Mouse (Mus musculus): ENCODE data around the gene Zc3h7a.

DNA sequence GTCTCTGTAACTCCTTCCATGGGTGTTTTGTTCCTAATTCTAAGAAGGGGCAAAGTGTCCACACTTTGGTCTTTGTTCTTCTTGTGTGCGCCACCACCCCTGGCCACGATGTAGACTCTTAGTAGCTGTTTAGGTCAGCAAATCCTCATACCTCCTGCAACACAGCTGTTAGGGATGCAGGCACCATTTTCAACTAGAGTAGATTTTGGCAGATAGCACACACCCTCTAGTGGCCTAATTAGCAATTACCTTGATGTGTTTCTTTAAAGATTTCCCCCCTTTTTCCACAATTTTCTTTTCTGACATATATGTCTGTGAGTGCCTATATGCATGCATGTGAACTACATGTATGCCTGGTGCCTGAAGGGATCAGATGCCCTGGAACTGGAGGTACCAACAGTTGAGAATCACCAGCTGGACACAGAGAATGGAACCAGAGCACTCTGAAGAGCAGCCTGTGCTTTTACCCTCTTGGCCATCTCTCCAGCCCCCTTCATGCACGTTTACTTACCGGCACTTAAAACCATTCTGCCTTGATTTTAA is 66.9 kb downstream of the Zc3h7a start:
- TF ChIP-seq CTCF (IDR thresholded peaks at IDR 0.05; ENCODE audit: control insufficient read depth, insufficient read depth, insufficient replicate concordance, low read depth, low read length): no peak
- no peak for TF ChIP-seq POLR2A (IDR thresholded peaks at IDR 0.05; ENCODE audit: control insufficient read depth, low read depth, low read length)

All from testis, adult 2 months (tissue).